Mouse (Mus musculus): ENCODE data around the gene Tbx6.

Gene Tbx6

DNA sequence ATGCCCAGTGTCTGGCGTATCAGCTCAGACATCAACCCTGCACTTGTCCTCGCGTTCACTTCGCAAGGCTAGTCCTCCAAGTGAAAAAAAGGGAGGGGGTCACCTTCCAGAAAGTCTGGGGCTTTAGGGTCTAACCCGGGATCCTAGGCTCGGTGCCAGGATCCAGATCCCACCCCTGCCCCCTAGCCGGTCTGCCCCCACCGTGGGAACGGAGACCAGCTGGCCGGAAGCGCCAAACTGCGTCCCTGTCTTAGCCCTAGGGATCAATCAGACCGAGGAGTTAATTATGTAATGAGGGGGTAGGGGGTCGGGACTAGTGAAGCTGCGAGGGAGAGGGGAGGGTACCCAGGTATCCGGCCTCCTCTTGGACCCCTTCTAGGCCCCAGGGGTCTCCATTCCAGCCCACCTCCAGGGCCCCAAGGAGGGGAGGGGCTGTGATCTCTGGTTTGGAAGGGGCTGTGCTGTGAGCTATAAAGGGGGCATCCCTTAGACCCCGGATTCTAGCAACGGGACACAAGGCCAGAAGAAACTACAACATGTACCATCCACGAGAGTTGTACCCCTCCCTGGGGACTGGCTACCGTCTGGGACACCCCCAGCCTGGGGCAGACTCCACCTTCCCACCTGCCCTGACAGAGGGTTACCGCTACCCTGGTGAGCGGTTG lies at the start of gene Tbx6:
Tbx6 (plus strand) TSS at position 513 of the 665 bp plus-strand sequence.
- no peak for DNase-seq (ENCODE audit: low read depth, low spot score)

GRCm38 (mm10) chr7:126736122-126736521 lies 45.2 kb upstream of the Tbx6 start:
- no peak for DNase-seq (ENCODE audit: low read depth, low spot score)

- no peak for DNase-seq (ENCODE audit: low read depth, low spot score)
Measured at GRCm38 (mm10) chr7:126739551-126739950, 41.7 kb upstream of the Tbx6 start.

- DNase-seq (ENCODE audit: low read depth, low spot score), result no peak
Measured at GRCm38 (mm10) chr7:126740132-126740735, 41.0 kb upstream of the Tbx6 start.

DNA sequence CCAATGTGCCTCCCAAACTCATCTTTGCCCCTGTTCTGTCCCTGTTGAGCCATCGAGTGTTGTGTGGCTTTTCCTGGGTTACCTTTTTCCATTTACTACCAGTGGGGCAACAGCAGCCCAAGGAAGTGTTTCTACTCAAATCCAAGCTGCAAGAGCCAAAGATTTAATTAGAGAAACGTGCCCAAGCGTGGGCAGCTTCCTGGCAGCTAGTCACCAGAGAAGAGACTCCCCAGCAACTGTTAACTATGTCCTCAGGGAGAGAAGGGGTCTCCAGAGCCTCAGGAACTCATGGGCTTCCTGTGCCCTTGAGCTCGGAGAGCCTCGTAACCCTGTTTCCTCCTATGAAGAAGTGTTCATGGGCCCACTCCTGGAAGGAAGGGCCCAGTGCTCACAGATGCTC lies 40.3 kb upstream of the Tbx6 start:
- DNase-seq (ENCODE audit: low read depth, low spot score), result no peak

- no peak for DNase-seq (ENCODE audit: low read depth, low spot score)
Measured at GRCm38 (mm10) chr7:126741452-126741851, 39.8 kb upstream of the Tbx6 start.

DNA sequence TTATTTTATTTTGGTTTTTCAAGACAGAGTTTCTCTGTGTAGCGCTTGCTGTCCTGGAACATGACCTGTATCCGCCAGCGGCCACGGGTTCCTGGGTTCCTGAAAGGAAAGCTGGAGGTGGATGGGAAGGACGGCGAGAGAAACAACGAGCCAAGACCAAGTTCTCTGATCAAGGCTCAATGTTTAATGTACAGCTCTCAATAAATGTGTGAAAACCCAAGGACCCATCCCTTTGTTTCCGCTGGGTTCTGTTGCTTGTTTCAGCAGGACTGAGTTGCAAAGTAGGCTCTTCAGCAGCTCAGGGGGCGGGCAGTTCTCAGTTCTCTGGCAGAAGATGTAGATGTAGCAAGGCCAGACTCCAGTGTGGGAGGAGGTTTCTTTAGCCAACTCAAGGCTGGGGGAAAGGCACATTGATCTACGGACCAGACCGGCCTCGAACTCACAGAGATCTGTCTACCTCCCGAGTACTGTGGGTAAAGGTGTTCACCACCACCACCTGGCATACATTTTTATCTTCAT lies 39.3 kb upstream of the Tbx6 start:
- DNase-seq (ENCODE audit: low read depth, low spot score), result no peak

- no peak for DNase-seq (ENCODE audit: low read depth, low spot score)
Measured at GRCm38 (mm10) chr7:126746066-126746465, 35.2 kb upstream of the Tbx6 start.

- DNase-seq (ENCODE audit: low read depth, low spot score), result no peak
Measured at GRCm38 (mm10) chr7:126746798-126747197, 34.5 kb upstream of the Tbx6 start.

- no peak for DNase-seq (ENCODE audit: low read depth, low spot score)
Measured at GRCm38 (mm10) chr7:126748824-126749223, 32.5 kb upstream of the Tbx6 start.

DNA sequence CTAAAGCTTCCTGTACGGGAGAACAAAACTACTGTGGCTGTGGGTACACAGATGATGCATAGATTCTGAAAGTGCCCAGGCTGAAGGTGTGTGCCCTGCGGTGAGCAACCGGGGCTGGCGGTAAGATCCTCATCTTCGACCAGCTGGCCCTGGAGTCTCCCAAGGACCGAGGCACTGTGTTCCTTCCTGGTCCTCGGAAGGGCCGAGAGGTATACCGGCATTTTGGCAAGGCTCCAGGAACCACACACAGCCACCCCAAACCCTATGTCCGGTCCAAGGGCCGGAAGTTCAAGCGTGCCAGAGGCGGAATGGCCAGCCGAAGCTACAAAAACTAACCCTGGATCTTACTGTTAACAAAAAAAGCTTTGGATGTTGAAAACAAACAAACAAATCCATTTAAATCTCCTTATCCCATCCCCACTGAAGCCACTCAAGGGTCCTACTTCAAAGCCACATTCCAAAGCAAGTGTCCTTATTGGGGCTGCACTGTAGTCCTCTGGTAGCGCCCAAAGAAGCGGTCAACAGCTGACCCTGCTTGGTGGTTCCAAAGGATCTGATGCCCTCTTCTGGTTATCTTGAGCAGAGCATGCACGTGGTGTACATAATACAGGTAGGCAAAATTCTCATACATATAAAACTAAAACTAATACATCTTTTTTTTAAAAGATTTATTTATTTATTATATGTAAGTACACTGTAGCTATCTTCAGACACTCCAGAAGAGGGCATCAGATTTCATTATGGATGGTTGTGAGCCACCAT lies 31.5 kb upstream of the Tbx6 start:
- DNase-seq (ENCODE audit: low read depth, low spot score), result no peak

DNA sequence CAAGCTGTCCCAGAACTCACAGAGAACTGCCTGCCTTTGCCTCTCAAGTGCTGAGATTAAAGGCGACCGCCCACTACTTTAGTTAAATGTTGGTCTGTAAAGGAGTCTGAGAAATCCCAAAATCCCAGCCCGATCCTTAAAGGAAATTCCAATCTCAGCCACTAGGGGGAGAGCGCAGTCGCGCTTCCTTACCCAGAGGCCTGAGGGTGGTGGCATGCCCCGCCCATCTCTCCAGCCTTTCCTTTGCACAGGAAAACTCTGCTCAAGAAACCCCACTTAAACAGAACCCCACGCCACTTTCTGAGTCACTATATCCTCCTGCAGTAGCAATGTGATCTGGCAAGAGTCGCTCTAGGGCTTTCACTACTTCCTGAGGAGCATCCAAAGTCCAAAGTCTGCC lies 26.4 kb upstream of the Tbx6 start:
- DNase-seq (ENCODE audit: low read depth, low spot score), result peak; percentile 67

DNA sequence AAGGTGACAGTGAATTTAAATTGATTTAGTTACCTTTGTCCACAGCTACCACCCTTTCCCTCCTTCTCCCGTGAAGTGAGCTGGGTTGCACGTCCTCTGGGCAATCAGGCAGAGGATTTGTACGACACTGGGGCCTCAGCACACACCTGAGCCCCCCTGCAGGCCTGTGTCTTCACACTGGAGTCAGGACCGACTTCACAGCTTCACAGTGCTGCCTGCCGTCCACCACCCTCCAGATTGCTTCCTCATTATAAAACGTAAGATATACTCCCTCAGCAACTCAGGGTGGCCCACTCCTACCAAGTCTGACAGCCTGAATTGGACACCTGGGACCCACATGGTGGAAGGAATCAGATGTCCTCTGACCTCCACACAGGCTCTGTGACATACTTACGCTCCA lies 22.7 kb upstream of the Tbx6 start:
- DNase-seq (ENCODE audit: low read depth, low spot score), result no peak

DNA sequence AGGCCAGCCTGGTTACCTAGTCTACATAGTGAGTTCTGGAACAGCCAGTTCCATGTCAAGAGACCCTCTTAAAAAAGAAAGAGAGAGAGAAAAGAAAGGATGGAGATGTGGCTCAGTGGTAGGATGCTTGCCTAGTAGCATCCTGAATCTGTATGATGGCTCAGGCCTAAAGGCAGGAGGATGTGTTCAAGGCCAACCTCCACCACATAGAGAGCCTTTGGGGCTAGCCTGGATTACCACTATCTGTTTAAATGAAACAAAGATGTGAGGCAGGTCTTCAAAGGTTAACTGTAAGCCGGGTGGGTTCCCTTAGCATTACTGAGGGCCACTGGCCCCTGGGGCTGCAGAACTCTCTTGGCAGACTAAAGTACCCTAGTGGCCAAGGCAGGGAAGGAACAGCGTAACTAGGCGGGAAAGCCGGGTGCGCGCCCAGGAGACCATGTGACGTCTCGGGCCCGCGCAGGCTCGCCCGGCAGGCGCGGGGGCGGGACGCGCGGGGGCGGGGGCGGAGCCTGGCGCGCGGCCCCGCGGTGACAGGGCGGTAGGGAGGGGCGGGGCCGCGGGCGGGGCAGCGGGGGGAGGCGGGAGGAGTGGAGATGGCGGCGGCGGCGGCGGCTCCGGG lies 22.1 kb upstream of the Tbx6 start, which contains the start of gene Mapk3:
Mapk3 (plus strand) TSS at position 552 of the 622 bp plus-strand sequence.
- DNase-seq (ENCODE audit: low read depth, low spot score), result peak; percentile 80

- DNase-seq (ENCODE audit: low read depth, low spot score), result no peak
Measured at GRCm38 (mm10) chr7:126759672-126760390, 21.5 kb upstream of the Tbx6 start.

DNA sequence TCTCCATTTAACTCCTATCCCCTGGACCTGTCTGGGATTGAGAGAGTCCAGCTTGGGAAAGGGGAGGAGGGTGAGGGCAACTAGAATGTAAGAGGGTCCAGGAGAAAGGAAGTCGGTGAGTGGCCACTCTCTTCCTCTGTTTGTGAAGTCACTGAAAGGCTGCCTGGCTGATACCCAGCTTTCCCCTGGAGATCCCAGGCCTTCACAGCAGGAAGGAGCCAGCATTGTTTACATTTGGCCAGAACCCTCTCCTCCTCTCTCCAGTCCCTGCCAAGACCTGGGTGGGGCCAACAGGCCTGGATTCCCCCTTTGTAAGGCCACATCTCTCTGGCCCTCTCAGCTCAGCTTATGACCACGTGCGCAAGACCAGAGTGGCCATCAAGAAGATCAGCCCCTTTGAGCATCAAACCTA lies 20.9 kb upstream of the Tbx6 start:
- DNase-seq (ENCODE audit: low read depth, low spot score), result no peak

GRCm38 (mm10) chr7:126760956-126761355 lies 20.3 kb upstream of the Tbx6 start:
- DNase-seq (ENCODE audit: low read depth, low spot score), result no peak

DNA sequence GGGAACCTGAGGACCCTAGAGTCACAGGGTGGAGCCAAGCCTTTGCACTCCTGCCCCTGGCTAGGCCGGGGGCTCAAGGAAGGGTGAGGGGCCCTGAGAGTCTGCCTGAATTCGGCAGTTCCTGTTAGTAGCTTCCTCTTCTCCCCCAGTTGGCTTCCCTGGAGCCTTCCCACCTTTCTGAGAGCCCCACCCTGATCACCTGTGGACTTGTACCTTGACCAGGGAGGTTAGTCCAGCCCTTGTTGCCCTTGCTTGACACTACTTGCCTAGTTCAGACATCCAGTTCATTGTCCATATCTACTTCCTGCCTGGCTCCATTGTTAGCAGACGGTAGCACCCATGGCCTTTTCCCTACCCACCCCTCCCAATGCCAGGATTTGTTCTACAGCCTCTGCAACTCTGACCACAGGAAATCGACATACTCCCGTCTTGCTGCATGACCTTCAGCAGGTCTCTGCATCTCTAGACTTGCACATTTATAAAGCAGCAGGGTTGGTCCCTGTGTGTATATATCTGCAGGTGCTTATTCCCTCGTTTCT lies 19.7 kb upstream of the Tbx6 start:
- no peak for DNase-seq (ENCODE audit: low read depth, low spot score)

- DNase-seq (ENCODE audit: low read depth, low spot score), result no peak
Measured at GRCm38 (mm10) chr7:126762471-126763008, 18.7 kb upstream of the Tbx6 start.

DNA sequence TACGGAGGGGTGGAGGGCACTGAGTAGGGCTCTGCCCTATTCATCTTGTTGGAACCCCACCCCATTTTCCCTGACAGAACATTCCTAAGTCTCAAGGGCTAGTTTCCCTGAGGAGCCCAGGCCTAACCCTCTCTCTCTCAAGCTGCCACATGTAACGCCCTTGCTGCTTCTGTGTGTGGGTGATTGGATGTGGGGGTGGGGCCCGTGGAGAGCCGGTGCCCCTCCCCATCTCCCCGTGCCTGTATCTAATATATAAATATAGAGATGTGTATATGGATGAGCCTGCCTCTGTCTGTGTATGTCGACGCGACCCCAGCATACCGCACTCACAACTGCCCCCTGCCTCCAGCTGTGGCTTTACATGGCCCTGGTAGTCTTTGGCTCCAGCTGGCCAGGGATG lies 15.7 kb upstream of the Tbx6 start:
- DNase-seq (ENCODE audit: low read depth, low spot score), result no peak

- DNase-seq (ENCODE audit: low read depth, low spot score), result no peak
Measured at GRCm38 (mm10) chr7:126766201-126766600, 15.1 kb upstream of the Tbx6 start, which contains the start of gene Gdpd3. Gene Gdpd3 (plus strand): TSS chr7:126766334.

All from WW6 (cell line).